Mouse (Mus musculus): ENCODE measurements around the gene Dpm3.

- TF ChIP-seq POLR2A (IDR thresholded peaks at IDR 0.05; ENCODE audit: control insufficient read depth in 1 of 2, insufficient read depth in 1 of 2, low read depth in 1 of 2, low read length in 2 of 2, poor library complexity in 1 of 2) = no peak
- peak; percentile 91 for TF ChIP-seq ZC3H11A (IDR thresholded peaks at IDR 0.05; ENCODE audit: low read depth, low read length)
- TF ChIP-seq CTCF (IDR thresholded peaks at IDR 0.05 in 2 of 3, conservative IDR thresholded peaks at IDR 0.05 in 1 of 3; ENCODE audit: control insufficient read depth in 1 of 3, insufficient read depth in 1 of 3, low read depth in 2 of 3, low read length in 3 of 3, poor library complexity in 1 of 3, severe bottlenecking in 1 of 3) = peak; percentile 99
- TF ChIP-seq E2F4 (IDR thresholded peaks at IDR 0.05; ENCODE audit: borderline replicate concordance, low read depth, low read length) = no peak
- TF ChIP-seq MAFK (IDR thresholded peaks at IDR 0.05; ENCODE audit: borderline replicate concordance, low read depth, low read length) = no peak
- TF ChIP-seq TBP (IDR thresholded peaks at IDR 0.05; ENCODE audit: low read depth, low read length) = no peak
- TF ChIP-seq RCOR1 (IDR thresholded peaks at IDR 0.05; ENCODE audit: low read depth, low read length) = no peak
- peak; percentile 28; the same call in 1 of the 2 replicates for TF ChIP-seq ZNF384 (IDR thresholded peaks at IDR 0.05; ENCODE audit: low read depth, low read length)
- peak; percentile 45; the same call in 1 of the 2 replicates for TF ChIP-seq BHLHE40 (IDR thresholded peaks at IDR 0.05; ENCODE audit: borderline replicate concordance, low read depth, low read length)
These were observed 22.6 kb downstream of the Dpm3 start for GRCm38 (mm10) chr3:89281579-89282290.

Measured in MEL (cell line).